Mouse (Mus musculus): ENCODE results near the gene Gm6525. TPM values are rescaled to one million over a fixed set of nuclear protein-coding genes. Genes with fewer than 3 reads are reported as not detected.

Gm6525 gene
- total RNA-seq, 4 experiments from 2014 or later: not detected

DNA sequence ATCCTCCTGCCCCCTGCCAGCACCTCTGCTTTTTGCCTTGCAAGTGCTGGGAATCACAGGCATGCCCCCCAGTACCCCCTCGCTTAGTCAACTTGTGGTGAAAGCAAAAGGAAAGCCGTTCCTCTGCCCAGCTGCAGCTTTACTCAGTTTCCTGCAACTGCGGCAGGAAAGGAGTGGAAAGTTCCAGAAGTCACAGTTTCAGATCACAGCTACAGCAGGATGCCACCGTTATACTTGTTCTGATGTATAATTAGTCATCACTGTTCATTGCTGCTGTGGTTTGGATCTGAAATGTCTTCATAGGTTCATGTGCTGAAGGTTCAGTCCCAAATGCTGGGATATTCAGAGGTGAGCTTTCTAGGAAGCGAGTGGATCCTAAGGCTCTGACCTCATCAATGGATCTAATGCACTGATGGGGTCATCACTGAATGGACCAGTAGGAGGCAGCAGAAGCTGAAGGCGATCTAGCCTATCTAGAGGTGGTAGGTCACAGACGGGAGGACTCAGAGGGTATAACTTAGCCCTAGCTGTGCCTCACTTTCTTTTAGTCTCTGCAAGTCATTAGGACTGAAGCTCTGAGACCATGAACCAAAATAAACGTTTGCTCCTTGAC is 4.4 kb upstream of the Gm6525 start:
- DNase-seq (ENCODE audit: low spot score in 2 of 2): no peak

DNA sequence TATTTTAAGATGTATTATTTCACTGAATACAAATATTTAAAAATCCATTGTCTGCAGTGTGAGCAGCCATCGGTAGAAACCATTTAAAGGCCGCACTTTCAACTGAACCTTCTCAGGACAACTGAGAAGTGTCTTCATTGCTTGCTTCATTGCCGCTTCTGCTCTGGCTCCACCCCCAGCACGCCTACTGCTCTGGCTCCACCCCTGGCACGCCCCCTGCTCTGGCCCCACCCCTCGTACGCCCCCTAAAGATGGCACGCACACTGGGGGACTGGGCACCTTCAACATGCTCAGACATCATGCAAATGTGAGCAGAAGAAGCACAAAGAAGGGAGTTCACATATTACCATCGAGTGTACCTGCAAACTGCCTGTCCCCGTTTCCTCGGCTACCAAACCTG is 1.5 kb upstream of the Gm6525 start:
- DNase-seq (ENCODE audit: low spot score in 2 of 2): no peak

DNA sequence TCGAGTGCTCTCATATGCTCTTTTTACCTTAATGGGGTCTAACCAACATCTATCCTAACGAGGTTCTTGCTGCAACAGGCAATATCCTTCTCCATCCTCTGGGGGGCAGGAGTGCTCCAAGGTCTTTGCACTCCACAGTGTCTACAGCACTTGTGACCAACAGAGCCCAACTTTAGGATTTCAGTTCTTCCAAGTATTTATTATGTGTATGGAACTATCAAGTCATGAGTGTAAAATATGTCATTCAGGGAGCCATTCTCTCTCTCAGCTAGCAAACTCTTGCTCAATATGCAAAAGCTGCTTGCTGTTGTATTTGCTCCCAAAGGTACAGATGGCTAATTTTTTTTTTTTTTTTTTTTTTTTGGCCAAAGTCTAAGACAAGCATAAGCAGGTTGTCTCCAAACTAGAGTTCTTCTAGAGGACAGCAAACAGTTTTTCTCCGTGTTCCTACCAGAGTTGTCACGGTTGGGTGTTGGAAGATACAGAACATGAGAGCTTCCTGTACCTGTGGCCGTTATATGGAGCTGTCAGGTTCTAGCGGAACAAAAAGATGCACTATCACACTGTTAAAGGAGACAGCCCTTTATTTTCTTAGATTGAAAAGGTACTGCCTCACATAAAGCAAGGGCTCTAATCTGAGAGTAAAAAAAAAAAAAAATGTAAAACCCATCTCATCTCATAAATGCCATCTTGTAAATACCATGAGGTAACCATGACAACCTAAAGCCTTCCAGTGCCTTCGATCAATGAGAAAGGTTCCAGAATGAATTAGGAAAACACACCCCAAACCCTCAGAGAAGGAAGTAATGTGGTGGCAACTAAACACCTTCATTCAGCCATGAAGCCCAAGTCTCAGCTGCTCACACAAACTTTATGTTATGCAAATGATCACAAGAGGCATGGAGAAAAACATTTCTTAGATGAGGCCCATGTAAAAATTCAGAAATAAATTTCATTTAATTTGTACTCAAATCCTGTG is 1.7 kb downstream of the Gm6525 start:
- peak; percentile 35 for DNase-seq (ENCODE audit: low spot score in 2 of 2)

DNA sequence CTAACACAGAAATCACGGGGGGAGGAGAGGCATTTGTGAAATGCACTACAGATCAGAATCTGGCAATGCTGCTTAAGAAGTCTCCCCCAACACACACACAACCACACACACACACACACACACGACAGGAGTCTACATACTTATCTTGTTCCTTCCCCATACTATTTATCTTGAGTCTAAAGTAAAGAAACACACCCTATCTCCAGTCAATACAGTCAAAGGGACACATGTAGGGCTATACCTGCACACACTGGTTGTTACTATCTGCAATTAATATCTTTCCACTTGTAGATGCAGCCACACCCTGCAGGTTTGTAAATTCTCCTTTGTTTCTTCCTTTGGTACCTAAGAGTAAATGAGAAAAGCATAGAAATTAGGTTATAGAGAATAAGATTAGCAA is 3.9 kb downstream of the Gm6525 start:
- no peak for DNase-seq (ENCODE audit: low spot score in 2 of 2)

DNA sequence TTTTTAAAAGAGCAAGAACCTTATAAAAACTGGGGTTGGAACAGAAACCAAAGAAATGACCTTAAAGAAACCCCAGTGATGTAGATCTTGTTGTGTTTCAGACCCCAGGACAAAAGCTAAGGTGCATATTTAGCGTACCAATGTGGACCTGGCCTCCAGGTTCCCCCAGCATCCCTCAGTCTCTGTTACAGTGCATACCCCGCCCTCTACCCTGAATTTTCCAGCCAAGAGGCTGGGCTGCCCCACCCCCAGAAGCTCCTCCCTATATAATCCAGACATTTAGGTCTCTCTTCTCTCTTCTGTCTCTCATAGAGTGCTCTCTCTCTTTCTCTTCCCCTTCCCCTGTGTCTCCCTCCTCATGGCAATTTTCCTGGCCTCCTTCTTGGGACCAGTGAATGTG is 6.4 kb downstream of the Gm6525 start:
- DNase-seq (ENCODE audit: low spot score in 2 of 2): no peak

DNA sequence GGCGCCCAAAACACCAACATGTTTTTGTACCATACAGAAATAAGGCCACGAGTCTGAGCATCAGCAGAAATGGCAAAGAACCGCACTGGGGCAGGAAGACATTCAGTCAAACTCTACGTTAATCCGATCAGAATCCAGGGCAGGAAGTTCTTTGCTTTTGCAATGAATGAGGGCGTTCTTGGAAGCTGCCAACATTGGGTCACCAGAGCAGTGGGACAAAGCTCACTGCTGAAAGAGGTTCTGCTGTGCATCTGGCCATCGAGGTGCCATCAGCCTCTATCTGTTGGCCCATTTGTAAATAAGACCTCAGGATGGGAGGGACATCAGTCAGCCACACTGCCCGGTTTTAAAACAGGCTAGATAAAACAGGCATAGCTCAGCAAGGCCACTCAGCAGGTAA is 7.2 kb downstream of the Gm6525 start:
- DNase-seq (ENCODE audit: low spot score in 2 of 2): no peak

DNA sequence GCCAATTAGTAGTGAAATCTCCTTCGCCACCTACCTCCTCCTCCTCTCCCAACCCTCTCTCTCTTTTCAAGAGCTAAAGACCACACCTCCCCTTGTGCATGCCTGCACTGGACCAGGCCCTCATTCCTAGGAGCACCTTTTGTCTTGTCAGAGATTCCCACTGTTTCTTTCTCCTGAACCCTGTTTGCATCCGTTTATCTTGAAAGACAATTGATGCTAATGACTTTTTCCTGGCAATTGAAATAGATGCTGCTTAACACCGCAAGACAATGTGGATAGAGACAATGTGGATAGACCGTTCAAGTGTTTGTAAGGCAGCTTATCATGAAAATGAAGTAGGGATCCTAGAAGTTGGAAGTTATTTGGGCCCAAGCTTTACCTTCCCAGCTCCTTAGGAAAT is 7.8 kb downstream of the Gm6525 start:
- no peak for DNase-seq (ENCODE audit: low spot score in 2 of 2)

DNA sequence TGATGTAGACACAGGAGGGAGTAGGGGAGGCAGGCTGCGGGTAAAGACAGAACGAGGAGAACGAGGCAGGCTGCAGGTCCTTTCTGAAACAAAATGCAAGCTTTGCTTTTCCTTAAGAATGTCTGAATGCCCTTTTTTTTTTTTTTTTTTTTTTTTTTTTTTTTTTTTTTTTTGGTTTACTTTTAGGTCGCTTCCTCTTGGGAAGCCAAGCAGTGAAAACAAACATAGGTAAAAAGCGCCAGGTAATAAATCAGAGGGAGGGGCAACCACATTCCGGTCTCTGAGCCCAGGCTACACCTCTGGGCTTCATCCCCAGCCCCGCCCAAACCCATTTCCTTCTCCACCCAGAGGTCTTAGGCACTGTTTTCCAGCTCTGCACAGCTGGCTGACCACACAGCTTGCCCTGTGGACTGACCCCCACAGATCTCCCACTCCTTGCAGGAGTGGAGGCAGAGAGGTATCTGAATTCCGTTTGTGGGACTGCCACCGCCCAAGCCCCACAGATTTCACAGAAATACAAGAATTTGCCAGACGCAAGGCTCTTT is 15.8 kb downstream of the Gm6525 start:
- no peak for DNase-seq (ENCODE audit: low spot score in 2 of 2)

DNA sequence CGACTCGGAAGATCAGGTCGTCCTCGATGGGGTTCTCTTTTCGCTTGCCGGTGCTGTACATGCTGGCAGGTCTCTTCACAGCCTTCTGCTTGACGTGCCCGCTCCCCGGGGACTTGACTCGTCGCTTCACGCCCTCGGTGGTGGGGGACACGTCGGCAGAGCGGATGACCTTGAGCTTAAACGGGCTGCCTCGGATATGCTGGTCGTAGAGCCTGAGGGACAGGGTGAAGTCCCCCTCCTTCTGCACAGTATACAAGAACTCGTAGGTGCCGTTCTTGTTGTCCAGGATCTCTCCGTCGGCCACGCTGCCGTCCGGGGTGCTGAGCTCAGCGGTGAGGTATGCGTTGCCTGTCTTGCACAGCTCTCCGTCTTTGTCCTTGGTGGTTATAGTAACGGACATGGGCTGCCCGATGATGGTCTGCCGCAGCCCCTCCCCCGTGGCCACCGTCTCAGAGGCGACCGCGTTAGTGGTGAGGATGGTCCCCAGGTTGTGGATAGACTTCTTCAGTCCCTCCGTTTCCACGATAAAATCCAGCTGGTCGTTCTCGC is 16.7 kb downstream of the Gm6525 start:
- no peak for DNase-seq (ENCODE audit: low spot score in 2 of 2)

DNA sequence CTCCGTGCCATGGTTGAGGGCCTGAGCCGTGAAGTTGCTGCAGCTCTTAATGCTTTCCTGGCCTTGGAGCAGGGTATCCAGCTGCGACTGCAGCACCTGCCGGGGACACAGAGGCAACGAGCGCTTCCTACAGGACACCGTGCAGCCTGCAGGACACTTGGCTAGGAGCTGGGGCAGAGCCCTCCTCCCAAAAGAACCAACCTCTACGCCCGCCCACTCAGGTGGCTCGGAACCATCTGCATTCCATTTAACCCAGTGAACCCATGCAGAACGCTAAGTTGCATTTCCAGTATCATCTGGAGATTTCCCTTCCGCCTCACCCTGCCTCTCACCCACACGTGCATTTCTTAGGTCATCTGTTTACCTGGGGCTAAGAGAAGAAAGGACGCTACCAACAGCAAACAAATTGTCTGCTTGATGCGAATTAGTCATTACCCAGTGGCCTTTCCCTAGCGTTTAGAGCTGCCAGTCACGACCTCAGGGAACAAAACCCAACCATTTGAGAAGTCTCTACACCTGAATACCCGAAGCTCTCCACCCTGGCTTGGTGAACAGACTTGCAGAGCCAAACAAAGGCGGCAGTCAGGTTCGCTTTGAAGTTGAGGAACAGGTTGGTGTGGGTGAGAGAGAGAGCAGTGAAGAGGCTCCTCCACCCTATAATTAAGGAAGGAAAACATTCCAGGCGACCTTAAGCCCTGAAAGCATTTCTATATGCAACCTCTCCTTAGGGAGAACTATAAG is 17.4 kb downstream of the Gm6525 start:
- no peak for DNase-seq (ENCODE audit: low spot score in 2 of 2)

DNA sequence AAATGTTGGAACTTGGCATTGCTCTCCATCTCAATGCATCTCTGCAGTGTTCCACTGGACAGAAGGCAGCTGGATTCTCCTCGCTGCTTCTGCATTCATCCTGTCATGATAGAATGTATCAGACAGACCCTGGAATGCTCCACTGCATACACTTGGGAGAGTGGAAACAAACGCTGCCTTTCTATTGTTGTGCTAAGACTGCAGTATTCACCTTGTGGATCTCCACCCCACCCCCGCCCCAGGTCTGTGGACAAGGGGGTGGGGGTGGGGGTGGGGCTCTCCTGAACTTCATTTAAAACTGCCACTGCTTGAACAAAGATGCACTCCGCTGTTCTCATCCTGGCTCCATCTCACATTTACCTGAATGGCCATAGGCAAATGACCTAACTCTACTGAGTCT is 20.0 kb downstream of the Gm6525 start:
- no peak for DNase-seq (ENCODE audit: low spot score in 2 of 2)

DNA sequence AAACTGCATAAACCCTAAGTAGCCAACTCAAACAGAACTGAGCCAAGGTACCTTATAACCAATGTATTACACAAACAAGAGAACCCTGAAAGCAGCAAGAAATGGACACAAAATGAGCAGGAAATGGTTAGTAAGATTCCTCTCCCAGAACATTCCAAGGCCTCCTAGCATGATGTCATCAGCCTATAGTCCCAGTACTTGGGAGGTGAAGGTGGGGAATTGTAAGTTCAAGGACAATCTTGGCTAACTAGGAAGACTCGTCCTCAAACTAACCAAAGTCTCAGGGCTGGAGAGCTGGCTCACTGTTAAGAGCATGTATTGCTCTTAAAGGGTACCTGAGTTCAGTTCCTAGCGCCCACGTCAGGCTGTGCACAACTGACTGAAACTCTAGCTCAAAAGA is 24.3 kb downstream of the Gm6525 start:
- DNase-seq (ENCODE audit: low spot score in 2 of 2): no peak

DNA sequence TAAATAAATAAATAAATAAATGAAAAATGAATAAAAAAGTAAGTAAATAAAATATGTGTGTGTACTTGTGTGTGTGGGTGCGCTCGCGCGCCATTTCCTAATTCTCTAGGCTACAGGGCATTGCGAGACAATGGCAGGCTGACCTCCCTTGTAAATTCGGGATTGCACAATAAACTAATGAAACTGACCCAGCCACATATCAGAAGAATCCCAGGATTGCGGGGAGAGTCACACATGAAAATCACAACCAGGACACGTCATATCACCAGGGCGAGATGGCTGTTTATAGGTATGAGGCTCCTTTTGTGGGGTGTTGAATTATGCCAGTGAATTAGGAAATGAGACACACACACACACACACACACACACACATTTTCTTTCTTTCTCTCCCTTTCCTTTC is 25.6 kb downstream of the Gm6525 start:
- DNase-seq (ENCODE audit: low spot score in 2 of 2): no peak

DNA sequence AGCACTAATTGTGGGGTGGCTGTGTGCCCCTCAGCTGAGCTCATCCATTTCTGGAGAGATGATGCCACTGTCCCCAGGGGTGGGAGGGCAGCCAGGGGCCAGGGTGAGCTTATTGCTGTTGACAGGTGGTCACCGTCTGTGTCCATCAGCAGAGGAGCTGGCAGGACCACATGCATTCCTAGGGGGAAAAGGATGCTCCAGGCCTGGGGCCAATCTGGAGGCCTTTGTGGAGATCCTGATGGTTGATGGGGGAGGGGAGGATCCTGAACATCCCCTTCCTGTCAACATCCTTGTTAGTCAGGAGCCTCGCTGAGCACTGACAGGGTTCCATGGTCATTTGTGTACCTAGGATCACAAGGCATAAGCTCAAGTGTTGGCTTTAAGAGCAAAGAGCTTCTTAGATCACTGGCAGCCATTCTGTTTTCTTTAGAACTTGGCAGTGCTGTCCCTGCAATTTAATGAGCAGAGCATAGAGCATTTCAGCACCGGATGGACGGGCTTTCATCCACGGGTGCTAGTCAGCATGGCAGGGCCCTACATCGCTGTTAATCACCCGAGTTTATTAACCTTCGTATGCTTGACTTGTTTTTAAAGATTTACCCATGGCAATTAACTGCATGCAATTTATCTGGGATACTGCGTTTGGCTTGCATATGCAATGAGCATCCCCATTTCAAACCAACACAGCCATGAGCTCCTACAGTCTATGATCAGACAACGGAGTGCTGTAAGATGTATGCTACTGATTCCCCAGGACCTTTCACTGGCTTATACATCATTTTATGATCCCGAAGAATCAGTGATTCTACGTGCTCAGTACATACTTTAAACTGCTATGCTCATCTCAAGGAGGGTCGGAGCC is 26.9 kb downstream of the Gm6525 start:
- DNase-seq (ENCODE audit: low spot score in 2 of 2): peak in 1 of 2 experiments; percentile 22

DNA sequence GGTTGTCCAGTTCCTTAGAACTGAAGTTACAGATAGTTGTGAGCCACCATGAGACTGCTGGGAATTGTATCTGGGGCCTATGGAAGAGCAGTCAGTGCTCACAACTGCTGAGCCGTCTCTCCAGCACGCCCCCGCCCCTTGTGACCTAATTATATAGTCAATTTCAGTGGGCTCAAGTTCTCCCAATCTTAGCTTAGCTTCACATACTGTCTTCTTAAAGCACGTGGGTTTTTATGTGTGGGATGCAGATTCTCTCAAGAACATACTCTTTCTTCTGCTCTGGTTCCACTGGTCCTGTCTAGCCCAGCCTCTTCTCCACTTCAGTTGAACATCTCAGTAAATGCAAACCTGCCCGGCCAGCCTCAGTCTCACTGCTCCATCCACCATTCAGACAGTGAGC is 30.7 kb downstream of the Gm6525 start:
- no peak for DNase-seq (ENCODE audit: low spot score in 2 of 2)

DNA sequence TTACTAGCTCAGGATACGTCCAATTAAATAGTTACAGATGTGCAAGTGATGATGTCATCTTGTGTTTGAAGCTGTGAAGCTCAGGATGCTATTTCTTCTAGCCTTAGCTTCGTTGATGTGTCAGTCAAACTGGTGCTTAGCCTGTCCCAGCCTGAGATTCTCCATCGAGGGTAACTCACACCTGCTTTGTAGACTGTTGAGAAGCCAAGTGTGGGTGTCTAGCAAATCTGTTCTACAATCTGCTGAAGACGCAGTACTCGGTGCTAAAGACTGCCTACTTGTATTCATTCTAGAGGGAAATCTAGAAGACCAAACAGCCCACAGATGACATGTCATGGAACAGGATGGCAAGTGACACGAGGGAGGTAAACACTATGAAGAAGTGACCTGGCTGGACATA is 31.7 kb downstream of the Gm6525 start:
- no peak for DNase-seq (ENCODE audit: low spot score in 2 of 2)

DNA sequence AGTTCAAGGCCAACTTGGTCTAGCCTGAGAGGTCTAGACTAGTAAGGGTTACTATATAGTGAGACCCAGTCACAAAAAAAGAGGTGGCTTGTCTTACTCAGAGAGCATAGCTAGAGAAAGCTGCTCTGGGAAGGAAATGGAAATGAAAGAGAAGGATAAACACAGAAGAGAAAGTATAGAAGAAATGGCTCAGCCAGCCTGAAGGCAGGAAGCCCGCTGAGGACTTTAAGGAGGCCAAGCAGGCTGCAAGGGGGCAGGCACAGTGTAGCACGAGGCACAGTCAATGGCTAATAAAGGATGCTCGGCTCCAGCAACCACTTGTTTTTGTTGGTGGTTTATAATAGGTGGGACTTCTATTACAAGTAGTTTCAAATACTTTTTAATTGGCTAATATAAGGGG is 32.2 kb downstream of the Gm6525 start:
- no peak for DNase-seq (ENCODE audit: low spot score in 2 of 2)

DNA sequence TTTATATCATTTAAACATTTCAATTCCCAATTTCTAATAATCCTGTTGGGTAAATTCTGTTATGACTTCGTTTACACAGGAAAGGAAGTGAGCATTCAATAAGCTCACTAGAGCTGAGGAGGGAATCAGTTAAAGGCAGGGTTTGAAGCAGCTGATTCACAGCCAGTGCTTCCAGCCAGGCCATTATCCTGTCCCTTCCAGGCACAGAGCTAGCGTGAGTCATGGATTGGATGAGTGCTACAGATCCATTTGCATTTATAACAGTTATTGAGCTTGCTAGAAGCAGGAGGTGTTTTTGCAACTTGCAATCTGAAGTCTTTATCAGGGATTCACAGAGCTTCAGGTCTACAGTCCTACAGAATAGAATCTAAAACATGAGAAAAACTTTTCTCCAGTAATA is 33.5 kb downstream of the Gm6525 start:
- DNase-seq (ENCODE audit: low spot score in 2 of 2): no peak

DNA sequence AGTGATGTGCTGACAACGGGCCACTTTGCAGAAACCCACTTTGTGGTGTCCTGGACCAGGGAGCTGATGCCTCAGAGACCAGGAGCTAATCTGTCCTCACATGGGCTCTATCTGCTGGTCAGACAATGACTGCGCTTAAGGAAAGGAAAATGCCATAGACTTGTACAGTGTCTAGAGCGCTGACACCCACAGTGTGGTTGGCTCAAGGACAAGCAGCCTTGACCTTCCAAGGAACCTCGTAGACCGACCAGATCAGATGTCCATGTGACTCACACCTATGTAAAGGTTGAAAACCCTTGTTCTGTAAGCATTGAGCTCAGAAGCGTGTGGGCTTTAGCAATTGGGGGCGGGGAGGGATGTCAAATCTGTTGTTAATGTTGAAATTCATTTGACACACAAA is 34.6 kb downstream of the Gm6525 start:
- no peak for DNase-seq (ENCODE audit: low spot score in 2 of 2)

DNA sequence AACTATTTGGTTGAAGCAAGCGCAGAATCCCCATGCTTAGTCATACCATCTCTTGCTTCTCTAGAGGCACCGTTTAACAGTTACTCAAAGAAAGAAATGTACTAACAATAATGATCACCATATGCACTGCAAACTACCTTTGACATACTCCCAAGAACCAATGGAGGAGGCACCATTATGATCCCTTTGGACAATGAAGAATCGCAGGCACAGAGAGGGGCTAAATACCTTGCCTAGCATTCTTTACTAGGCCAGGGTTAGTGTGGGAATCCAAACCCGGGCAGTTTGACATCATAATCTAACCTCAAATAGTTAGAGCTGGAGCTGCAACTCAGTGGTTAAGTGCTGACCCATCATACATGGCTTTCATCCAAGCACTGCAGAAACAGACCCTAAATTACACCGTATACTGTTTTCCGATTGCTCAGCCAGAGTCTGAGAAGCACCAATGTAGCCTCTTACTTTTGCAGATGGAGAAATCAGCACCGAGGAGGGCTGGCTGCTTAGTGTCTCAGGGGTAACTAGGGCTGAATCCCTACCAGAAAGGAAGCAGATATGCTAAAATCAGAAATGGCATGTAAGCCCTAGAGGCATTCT is 35.1 kb downstream of the Gm6525 start:
- DNase-seq (ENCODE audit: low spot score in 2 of 2): no peak

All from gastrocnemius, adult 8-10 months (tissue).